Mouse (Mus musculus): ENCODE data around the gene Cd9. TPM values are rescaled to one million over a fixed set of nuclear protein-coding genes. Genes with fewer than 3 reads are reported as not detected.

Gene Cd9
- total and polyA plus RNA-seq, 3 experiments = 12.1 to 27.5 (median 21.6) TPM

DNA sequence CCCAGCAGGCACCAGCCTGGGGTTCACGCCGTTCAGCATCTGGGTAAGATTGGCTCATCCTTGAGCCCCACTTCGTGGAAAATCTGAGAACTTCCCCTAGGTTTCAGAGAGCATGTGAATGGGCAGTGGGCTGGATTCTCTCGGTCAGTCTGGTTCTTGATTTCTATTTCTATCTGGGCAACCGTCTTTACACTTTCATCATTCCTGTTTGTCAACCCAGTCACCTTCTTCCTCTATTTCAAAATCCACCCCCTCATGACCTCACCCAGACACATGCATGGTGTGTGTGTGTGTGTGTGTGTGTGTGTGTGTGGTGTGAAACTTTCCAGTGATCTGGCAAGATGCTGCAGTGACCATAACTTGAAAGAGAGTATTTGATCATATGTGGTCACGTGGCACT is 49.2 kb downstream of the Cd9 start (continued):
- TF ChIP-seq CHD2 (IDR thresholded peaks at IDR 0.05; ENCODE audit: low read length) (no peak), JUN (IDR thresholded peaks at IDR 0.05; ENCODE audit: insufficient read depth, low read depth, low read length) (no peak), MAFK (IDR thresholded peaks at IDR 0.05; ENCODE audit: insufficient replicate concordance, low read length) (no peak), SMC3 (IDR thresholded peaks at IDR 0.05; ENCODE audit: low read depth, low read length) (no peak), BHLHE40 (IDR thresholded peaks at IDR 0.05; ENCODE audit: low read depth, low read length) (peak; percentile 66; the same call in 1 of the 2 replicates), MEF2A (IDR thresholded peaks at IDR 0.05; ENCODE audit: borderline replicate concordance, low read depth, low read length) (peak; percentile 50; the same call in 1 of the 2 replicates), GABPA (IDR thresholded peaks at IDR 0.05; ENCODE audit: insufficient replicate concordance, low read depth, low read length) (no peak), POLR2A (IDR thresholded peaks at IDR 0.05; ENCODE audit: low read depth, low read length) (no peak), MXI1 (IDR thresholded peaks at IDR 0.05; ENCODE audit: low read depth, low read length) (no peak), MAZ (IDR thresholded peaks at IDR 0.05; ENCODE audit: low read depth, low read length) (no peak), RCOR1 (conservative IDR thresholded peaks at IDR 0.05; ENCODE audit: low read depth, low read length) (no peak)

DNA sequence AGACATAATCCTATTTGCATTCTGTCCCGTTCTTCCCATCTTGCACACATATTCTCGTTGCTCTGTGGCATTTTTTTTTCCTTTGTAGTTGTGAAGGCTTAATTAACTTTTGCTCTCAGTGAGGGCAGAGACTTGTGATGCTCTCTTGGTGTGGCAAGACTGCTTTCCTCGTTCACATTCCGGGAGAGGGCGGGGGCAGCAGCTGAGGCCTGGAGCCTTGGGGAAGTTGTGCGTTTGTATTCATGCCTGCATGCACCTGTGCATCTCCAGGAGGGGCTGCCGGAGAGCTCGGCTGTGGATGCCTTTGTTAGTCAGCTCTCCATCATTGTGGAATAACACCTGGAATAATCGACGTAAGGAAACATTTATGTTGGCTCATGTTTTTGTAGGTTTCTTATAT is 52.0 kb downstream of the Cd9 start:
- dilution Hi-C loops (cut with MboI; ENCODE audit: extremely low pct_ligation_motif_present, extremely low pct_unique_long_range_greater_than_20kb, low sequenced_read_pairs) = no loop called here
- H3K36me3 ChIP-seq (replicated peaks in 1 of 2; ENCODE audit: control insufficient read depth in 1 of 2, insufficient read depth in 1 of 2, low read length in 1 of 2) = no peaks in the 10 kb centered on the region
- H3K4me1 ChIP-seq (ENCODE audit: control insufficient read depth in 1 of 2, insufficient read depth in 2 of 2) = peaks cover 7 to 18% of the 10 kb centered on the region in 2 experiments; a peak in 3 of 4 replicates
- in situ Hi-C loops (cut with MboI; ENCODE audit: low pct_ligation_motif_present, low pct_unique_long_range_greater_than_20kb, low sequenced_read_pairs) = no loop called here
- no peak overlapping the region for H3K9ac ChIP-seq (ENCODE audit: insufficient read depth, low read depth)
- no peaks in the 10 kb centered on the region for H3K9me3 ChIP-seq (replicated peaks; ENCODE audit: low read length)
- peaks cover 9% of the 10 kb centered on the region for H3K27me3 ChIP-seq (replicated peaks)
- no peak overlapping the region for H3K4me2 ChIP-seq (ENCODE audit: insufficient read depth, low read depth, poor library complexity, severe bottlenecking)
- no peaks in the 10 kb centered on the region for H3K79me2 ChIP-seq (replicated peaks; ENCODE audit: control insufficient read depth, extremely low read depth, insufficient read depth, poor library complexity, severe bottlenecking)
- TF ChIP-seq E2F4 (IDR thresholded peaks at IDR 0.05; ENCODE audit: insufficient replicate concordance, low read depth, low read length) (no peak), SMC3 (IDR thresholded peaks at IDR 0.05; ENCODE audit: low read depth, low read length) (no peak), SIN3A (IDR thresholded peaks at IDR 0.05; ENCODE audit: low read length) (no peak), NELFE (IDR thresholded peaks at IDR 0.05; ENCODE audit: low read depth, low read length) (no peak), TCF12 (IDR thresholded peaks at IDR 0.05; ENCODE audit: low read depth, low read length) (no peak), EP300 (IDR thresholded peaks at IDR 0.05; ENCODE audit: low read length) (no peak), RAD21 (IDR thresholded peaks at IDR 0.05; ENCODE audit: low read depth, low read length) (no peak), MAX (IDR thresholded peaks at IDR 0.05; ENCODE audit: low read length) (no peak), ZMIZ1 (IDR thresholded peaks at IDR 0.05; ENCODE audit: low read depth, low read length) (no peak), PAX5 (IDR thresholded peaks at IDR 0.05; ENCODE audit: low read length) (no peak), MEF2A (IDR thresholded peaks at IDR 0.05; ENCODE audit: borderline replicate concordance, low read depth, low read length) (no peak), GABPA (IDR thresholded peaks at IDR 0.05; ENCODE audit: insufficient replicate concordance, low read depth, low read length) (no peak), MAFK (IDR thresholded peaks at IDR 0.05; ENCODE audit: insufficient replicate concordance, low read length) (no peak), CHD2 (IDR thresholded peaks at IDR 0.05; ENCODE audit: low read length) (no peak), JUN (IDR thresholded peaks at IDR 0.05; ENCODE audit: insufficient read depth, low read depth, low read length) (no peak), KAT2A (IDR thresholded peaks at IDR 0.05; ENCODE audit: insufficient replicate concordance, low read length) (no peak), CTCF (conservative IDR thresholded peaks at IDR 0.05 in 1 of 2, IDR thresholded peaks at IDR 0.05 in 1 of 2; ENCODE audit: low read depth in 2 of 2, low read length in 2 of 2) (no peak), ZNF384 (IDR thresholded peaks at IDR 0.05; ENCODE audit: low read depth, low read length) (no peak), NRF1 (IDR thresholded peaks at IDR 0.05; ENCODE audit: low read depth, low read length) (no peak)
- H3K4me3 ChIP-seq (replicated peaks in 1 of 3; ENCODE audit: low read depth in 2 of 3, low read length in 2 of 3, poor library complexity in 1 of 3) = no peak overlapping the region
- DNase-seq (ENCODE audit: extremely low read depth) = no peak
- no peak overlapping the region for H3K27ac ChIP-seq (ENCODE audit: insufficient read depth, low read depth)

Measured in CH12.LX (cell line).